Mouse (Mus musculus): ENCODE measurements around the gene Mad1l1. TPM values are rescaled to one million over a fixed set of nuclear protein-coding genes. Genes with fewer than 3 reads are reported as not detected.

Gene Mad1l1
- polyA plus RNA-seq, 1 experiment from 2014 or later = 42.3 TPM

- Histone ChIP-seq H3K9me3 (ENCODE audit: control insufficient read depth, low read length) (no peaks in the 10 kb centered on the region; the same call in 1 of the 2 replicates), H3K4me1 (replicated peaks; ENCODE audit: control insufficient read depth, insufficient read depth, low read length) (no peaks in the 10 kb centered on the region), H3K27me3 (replicated peaks; ENCODE audit: control insufficient read depth, insufficient read depth, low read length) (no peaks in the 10 kb centered on the region), H3K4me2 (ENCODE audit: low read length) (no peak overlapping the region), H3K4me3 (ENCODE audit: low read depth, low read length) (no peak overlapping the region), H3K27ac (ENCODE audit: low read depth) (no peak overlapping the region), H3K9ac (ENCODE audit: low read length) (no peak overlapping the region), H3K36me3 (ENCODE audit: control insufficient read depth, insufficient read depth, low read length) (no peaks in the 10 kb centered on the region)
- no peak for DNase-seq (ENCODE audit: low spot score)
- WGBS = 38% methylated on average over 18 of the region's 18 CpGs
- no peak for ATAC-seq (replicated peaks; ENCODE audit: low FRiP score, low TSS enrichment, low read depth)
These were observed 336.1 kb downstream of the Mad1l1 start for GRCm38 (mm10) chr5:139985073-139985746.

GRCm38 (mm10) chr5:139981976-139982375 lies 339.4 kb downstream of the Mad1l1 start:
- no peak overlapping the region for H3K27ac ChIP-seq (ENCODE audit: low read depth)
- no peaks in the 10 kb centered on the region for H3K9me3 ChIP-seq (ENCODE audit: control insufficient read depth, low read length)
- no peak for DNase-seq (ENCODE audit: low spot score)
- H3K36me3 ChIP-seq (ENCODE audit: control insufficient read depth, insufficient read depth, low read length) = no peaks in the 10 kb centered on the region
- 91% methylated on average over 1 of the region's 1 CpGs for WGBS
- ATAC-seq (replicated peaks; ENCODE audit: low FRiP score, low TSS enrichment, low read depth) = no peak
- H3K4me1 ChIP-seq (replicated peaks; ENCODE audit: control insufficient read depth, insufficient read depth, low read length) = no peaks in the 10 kb centered on the region
- H3K9ac ChIP-seq (ENCODE audit: low read length) = no peak overlapping the region
- H3K4me3 ChIP-seq (ENCODE audit: low read depth, low read length) = no peak overlapping the region
- no peaks in the 10 kb centered on the region for H3K27me3 ChIP-seq (replicated peaks; ENCODE audit: control insufficient read depth, insufficient read depth, low read length)
- no peak overlapping the region for H3K4me2 ChIP-seq (ENCODE audit: low read length)

GRCm38 (mm10) chr5:139979371-139979770 lies 342.0 kb downstream of the Mad1l1 start:
- Histone ChIP-seq H3K4me3 (ENCODE audit: low read depth, low read length) (no peak overlapping the region), H3K27ac (ENCODE audit: low read depth) (no peak overlapping the region), H3K4me2 (ENCODE audit: low read length) (no peak overlapping the region), H3K4me1 (replicated peaks; ENCODE audit: control insufficient read depth, insufficient read depth, low read length) (no peaks in the 10 kb centered on the region), H3K9me3 (ENCODE audit: control insufficient read depth, low read length) (no peaks in the 10 kb centered on the region), H3K9ac (ENCODE audit: low read length) (no peak overlapping the region), H3K27me3 (replicated peaks; ENCODE audit: control insufficient read depth, insufficient read depth, low read length) (no peaks in the 10 kb centered on the region), H3K36me3 (ENCODE audit: control insufficient read depth, insufficient read depth, low read length) (no peaks in the 10 kb centered on the region)
- ATAC-seq (replicated peaks; ENCODE audit: low FRiP score, low TSS enrichment, low read depth) (no peak), DNase-seq (ENCODE audit: low spot score) (no peak)
- WGBS = 78% methylated on average over 9 of the region's 9 CpGs

- ATAC-seq (replicated peaks; ENCODE audit: low FRiP score, low TSS enrichment, low read depth) (peak; percentile 78), DNase-seq (ENCODE audit: low spot score) (peak; percentile 72)
- 7% methylated on average over 13 of the region's 13 CpGs for WGBS
These were observed 342.7 kb downstream of the Mad1l1 start for GRCm38 (mm10) chr5:139978525-139979276.

GRCm38 (mm10) chr5:139977476-139977875 lies 343.9 kb downstream of the Mad1l1 start:
- 23% methylated on average over 8 of the region's 8 CpGs for WGBS
- Histone ChIP-seq H3K9me3 (ENCODE audit: control insufficient read depth, low read length) (no peaks in the 10 kb centered on the region), H3K27me3 (replicated peaks; ENCODE audit: control insufficient read depth, insufficient read depth, low read length) (peaks cover 3% of the 10 kb centered on the region; the same call in 1 of the 2 replicates), H3K4me3 (ENCODE audit: low read depth, low read length) (no peak overlapping the region), H3K4me2 (ENCODE audit: low read length) (no peak overlapping the region), H3K36me3 (ENCODE audit: control insufficient read depth, insufficient read depth, low read length) (no peaks in the 10 kb centered on the region), H3K9ac (ENCODE audit: low read length) (no peak overlapping the region), H3K4me1 (replicated peaks; ENCODE audit: control insufficient read depth, insufficient read depth, low read length) (no peaks in the 10 kb centered on the region), H3K27ac (ENCODE audit: low read depth) (no peak overlapping the region)
- no peak for ATAC-seq (replicated peaks; ENCODE audit: low FRiP score, low TSS enrichment, low read depth)
- DNase-seq (ENCODE audit: low spot score) = no peak

More at GRCm38 (mm10) chr5:139978525-139979276, 342.7 kb downstream of the Mad1l1 start:
- no peak overlapping the region for H3K4me2 ChIP-seq (ENCODE audit: low read length)
- H3K27me3 ChIP-seq (replicated peaks; ENCODE audit: control insufficient read depth, insufficient read depth, low read length) = no peaks in the 10 kb centered on the region
- no peaks in the 10 kb centered on the region for H3K36me3 ChIP-seq (ENCODE audit: control insufficient read depth, insufficient read depth, low read length)
- H3K4me1 ChIP-seq (replicated peaks; ENCODE audit: control insufficient read depth, insufficient read depth, low read length) = no peaks in the 10 kb centered on the region
- no peak overlapping the region for H3K27ac ChIP-seq (ENCODE audit: low read depth)
- no peak overlapping the region for H3K9ac ChIP-seq (ENCODE audit: low read length)
- H3K4me3 ChIP-seq (ENCODE audit: low read depth, low read length) = no peak overlapping the region
- no peaks in the 10 kb centered on the region for H3K9me3 ChIP-seq (ENCODE audit: control insufficient read depth, low read length)

GRCm38 (mm10) chr5:139976584-139976983 lies 344.8 kb downstream of the Mad1l1 start:
- Histone ChIP-seq H3K4me1 (replicated peaks; ENCODE audit: control insufficient read depth, insufficient read depth, low read length) (no peaks in the 10 kb centered on the region), H3K9me3 (ENCODE audit: control insufficient read depth, low read length) (no peaks in the 10 kb centered on the region), H3K4me2 (ENCODE audit: low read length) (no peak overlapping the region), H3K27me3 (replicated peaks; ENCODE audit: control insufficient read depth, insufficient read depth, low read length) (peaks cover 6% of the 10 kb centered on the region; the same call in 1 of the 2 replicates), H3K4me3 (ENCODE audit: low read depth, low read length) (no peak overlapping the region), H3K27ac (ENCODE audit: low read depth) (no peak overlapping the region), H3K36me3 (ENCODE audit: control insufficient read depth, insufficient read depth, low read length) (no peaks in the 10 kb centered on the region), H3K9ac (ENCODE audit: low read length) (no peak overlapping the region)
- WGBS = 77% methylated on average over 4 of the region's 4 CpGs
- no peak for DNase-seq (ENCODE audit: low spot score)
- no peak for ATAC-seq (replicated peaks; ENCODE audit: low FRiP score, low TSS enrichment, low read depth)

- no peak overlapping the region for H3K4me2 ChIP-seq (ENCODE audit: low read length)
- no peak for ATAC-seq (replicated peaks; ENCODE audit: low FRiP score, low TSS enrichment, low read depth)
- H3K9me3 ChIP-seq (ENCODE audit: control insufficient read depth, low read length) = no peaks in the 10 kb centered on the region
- no peaks in the 10 kb centered on the region for H3K4me1 ChIP-seq (replicated peaks; ENCODE audit: control insufficient read depth, insufficient read depth, low read length)
- H3K27ac ChIP-seq (ENCODE audit: low read depth) = no peak overlapping the region
- WGBS = 58% methylated on average over 12 of the region's 12 CpGs
- no peaks in the 10 kb centered on the region for H3K36me3 ChIP-seq (ENCODE audit: control insufficient read depth, insufficient read depth, low read length)
- DNase-seq (ENCODE audit: low spot score) = no peak
- H3K9ac ChIP-seq (ENCODE audit: low read length) = no peak overlapping the region
- no peak overlapping the region for H3K4me3 ChIP-seq (ENCODE audit: low read depth, low read length)
- H3K27me3 ChIP-seq (replicated peaks; ENCODE audit: control insufficient read depth, insufficient read depth, low read length) = peaks cover 6% of the 10 kb centered on the region; the same call in 1 of the 2 replicates
These were observed 351.1 kb downstream of the Mad1l1 start for GRCm38 (mm10) chr5:139970186-139970631.

GRCm38 (mm10) chr5:139969151-139969948 lies 352.0 kb downstream of the Mad1l1 start:
- Histone ChIP-seq H3K9ac (ENCODE audit: low read length) (no peak overlapping the region), H3K4me2 (ENCODE audit: low read length) (no peak overlapping the region), H3K36me3 (ENCODE audit: control insufficient read depth, insufficient read depth, low read length) (no peaks in the 10 kb centered on the region), H3K27me3 (replicated peaks; ENCODE audit: control insufficient read depth, insufficient read depth, low read length) (peaks cover 6% of the 10 kb centered on the region; the same call in 1 of the 2 replicates), H3K9me3 (ENCODE audit: control insufficient read depth, low read length) (no peaks in the 10 kb centered on the region), H3K4me1 (replicated peaks; ENCODE audit: control insufficient read depth, insufficient read depth, low read length) (no peaks in the 10 kb centered on the region), H3K27ac (ENCODE audit: low read depth) (no peak overlapping the region), H3K4me3 (ENCODE audit: low read depth, low read length) (no peak overlapping the region)
- WGBS = 77% methylated on average over 14 of the region's 14 CpGs
- ATAC-seq (replicated peaks; ENCODE audit: low FRiP score, low TSS enrichment, low read depth) (no peak), DNase-seq (ENCODE audit: low spot score) (no peak)

Data from intestine, embryonic 14.5 days (tissue).